Mouse (Mus musculus) adrenal gland, postnatal 10 days (tissue): ENCODE results near the gene 5430419D17Rik. TPM values are rescaled to one million over a fixed set of nuclear protein-coding genes. Genes with fewer than 3 reads are reported as not detected.

Experiments
- DNase-seq: peaks from one replicate; pipeline ENCODE4 v3.0.0; 2021; ENCODE audit warnings: mixed read lengths
- long read RNA-seq, 2 experiments: library from polyadenylated mRNA; stranded (forward); transcript quantifications; one replicate each; pipeline ENCODE4 v2.0.0; 2021
- total RNA-seq, 2 experiments: library from RNA; stranded (reverse); gene quantifications; 2 replicates each; pipeline ENCODE4 v1.2.3; 2021

5430419D17Rik gene
- not detected for total RNA-seq
- long read RNA-seq, experiment 1: 0 reads
- long read RNA-seq, experiment 2: 0 reads

GRCm38 (mm10) chr7:131174121-131174520 is at the start of gene 5430419D17Rik:
Gene 5430419D17Rik, plus strand, starts transcription at chr7:131174402.
- DNase-seq: peak; percentile 13

- DNase-seq: no peak
These were observed 44.2 kb upstream of the 5430419D17Rik start for GRCm38 (mm10) chr7:131130021-131130420.

- DNase-seq: no peak
These were observed 41.0 kb upstream of the 5430419D17Rik start for GRCm38 (mm10) chr7:131133181-131133580.

- DNase-seq: no peak
These were observed 28.0 kb upstream of the 5430419D17Rik start, which contains the start of gene 4933402N03Rik for GRCm38 (mm10) chr7:131146214-131146613. Gene 4933402N03Rik, minus strand, starts transcription at chr7:131146314.

DNA sequence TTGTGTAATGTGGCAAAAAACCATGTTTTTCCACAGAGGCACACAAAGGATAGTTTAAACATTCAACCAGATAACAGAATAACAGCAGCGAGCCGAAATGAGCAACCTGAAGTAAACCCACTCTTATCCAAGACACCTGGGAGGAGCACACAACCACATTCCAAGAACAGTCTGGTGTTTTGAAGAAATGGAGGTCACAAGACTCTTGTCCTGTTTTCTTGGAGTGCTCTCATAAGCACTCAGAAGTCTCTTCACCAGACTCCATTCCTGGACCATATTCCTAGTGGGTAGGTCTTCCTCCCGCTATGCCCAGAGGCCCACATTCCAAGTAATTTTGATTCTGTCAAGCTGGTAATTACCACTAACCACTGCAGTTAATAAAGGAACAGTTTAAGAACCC is 24.0 kb upstream of the 5430419D17Rik start:
- no peak for DNase-seq

GRCm38 (mm10) chr7:131153044-131153443 is 21.2 kb upstream of the 5430419D17Rik start:
- no peak for DNase-seq

DNA sequence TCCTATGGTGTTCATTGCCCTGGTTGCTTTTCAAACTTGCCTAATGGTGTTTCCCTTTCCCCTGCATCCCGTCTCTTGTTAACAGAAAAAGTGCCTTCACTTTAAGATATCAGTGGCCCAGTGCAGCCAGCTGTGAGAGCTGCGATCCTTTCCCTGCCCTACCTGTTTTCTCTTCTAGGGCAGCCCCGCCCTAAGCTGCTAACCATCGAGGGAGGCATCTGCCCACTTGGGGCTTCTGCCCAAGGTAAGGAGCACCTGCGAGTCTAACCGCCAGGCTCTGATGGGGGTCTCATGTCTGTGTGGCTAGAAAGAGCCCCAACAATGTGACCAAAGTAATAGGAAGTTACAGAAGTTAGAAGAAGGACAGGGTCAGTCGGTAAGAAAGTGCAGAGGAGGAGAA is 12.0 kb upstream of the 5430419D17Rik start:
- DNase-seq: no peak

DNA sequence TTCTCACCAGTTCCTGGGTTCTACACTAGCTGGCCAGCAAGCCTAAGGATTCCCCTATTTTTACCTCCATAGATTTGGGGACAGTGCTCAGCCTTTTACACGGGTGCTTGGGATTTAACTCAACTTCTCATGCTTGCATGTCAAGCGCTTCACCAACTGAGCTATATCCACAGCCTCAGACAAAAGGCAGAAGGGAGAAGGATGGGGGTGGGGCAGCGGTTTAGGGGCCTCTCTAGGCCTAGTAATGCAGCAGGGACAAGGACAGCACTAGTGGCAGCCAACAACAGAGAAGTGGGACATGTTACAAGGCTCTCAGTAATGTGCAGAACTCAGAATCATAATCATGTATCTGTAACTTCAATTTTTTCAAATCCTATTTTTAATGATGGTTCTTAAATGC is 6.4 kb upstream of the 5430419D17Rik start:
- DNase-seq: no peak

DNA sequence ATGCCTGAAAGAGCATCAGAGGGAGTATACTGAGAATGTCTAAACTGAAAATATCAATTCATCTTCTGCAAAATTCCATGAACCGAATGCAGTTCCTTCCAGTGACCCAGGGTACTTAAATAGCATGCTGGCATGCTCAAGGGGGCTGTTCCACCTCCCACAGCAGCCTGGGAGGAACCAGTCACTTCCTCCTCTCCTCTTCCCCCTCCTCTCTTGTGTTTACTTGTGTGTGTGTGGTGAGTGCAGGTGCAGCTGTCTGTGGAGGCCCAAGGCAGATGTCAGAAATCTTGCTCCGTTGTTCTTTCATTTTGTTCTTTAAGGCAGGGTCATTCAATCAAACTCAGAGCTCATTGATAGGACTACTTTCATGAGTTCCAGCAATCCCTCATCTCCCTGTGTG is 5.1 kb upstream of the 5430419D17Rik start:
- no peak for DNase-seq

- DNase-seq: peak; percentile 72
These were observed 8.5 kb downstream of the 5430419D17Rik start for GRCm38 (mm10) chr7:131182685-131183084.

GRCm38 (mm10) chr7:131184339-131184738 is 10.1 kb downstream of the 5430419D17Rik start:
- no peak for DNase-seq

DNA sequence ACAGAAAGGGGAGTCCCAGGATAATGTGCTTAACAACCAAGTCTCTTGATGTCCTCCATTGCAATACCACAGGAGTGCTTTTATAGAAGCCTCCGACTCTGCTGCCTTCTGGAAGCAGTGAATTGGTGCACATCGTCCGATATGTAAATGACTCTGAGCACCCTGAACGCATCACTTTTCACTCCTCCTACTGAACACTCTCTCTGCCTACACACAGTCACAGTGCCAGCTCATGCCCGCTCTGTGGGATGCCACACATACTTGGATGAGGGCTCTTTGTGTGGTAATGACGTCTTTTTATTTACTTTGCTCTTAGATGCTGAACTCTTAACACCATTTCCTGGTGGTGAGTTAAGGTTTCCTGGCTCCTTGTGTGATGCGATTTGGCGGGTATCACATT is 12.8 kb downstream of the 5430419D17Rik start:
- DNase-seq: no peak

DNA sequence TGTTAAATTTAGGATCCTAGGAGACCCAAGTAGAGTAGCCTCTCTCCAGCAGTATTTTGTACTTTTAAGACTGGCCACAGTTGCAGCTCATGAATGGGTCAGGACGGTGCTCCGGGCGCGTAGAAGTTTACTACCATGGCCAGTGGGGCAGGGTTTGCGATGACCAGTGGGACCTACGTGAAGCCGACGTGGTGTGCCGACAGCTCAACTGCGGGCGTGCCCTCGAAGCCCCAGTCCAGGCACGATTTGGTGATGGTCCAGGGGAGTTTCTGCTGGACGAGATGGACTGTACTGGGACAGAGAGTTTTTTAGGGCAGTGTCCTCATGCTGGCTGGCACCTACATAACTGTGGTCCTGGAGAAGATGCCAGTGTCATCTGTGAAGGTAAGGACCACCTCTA is 13.8 kb downstream of the 5430419D17Rik start:
- DNase-seq: no peak

GRCm38 (mm10) chr7:131223086-131223485 is 48.9 kb downstream of the 5430419D17Rik start:
- DNase-seq: no peak

DNA sequence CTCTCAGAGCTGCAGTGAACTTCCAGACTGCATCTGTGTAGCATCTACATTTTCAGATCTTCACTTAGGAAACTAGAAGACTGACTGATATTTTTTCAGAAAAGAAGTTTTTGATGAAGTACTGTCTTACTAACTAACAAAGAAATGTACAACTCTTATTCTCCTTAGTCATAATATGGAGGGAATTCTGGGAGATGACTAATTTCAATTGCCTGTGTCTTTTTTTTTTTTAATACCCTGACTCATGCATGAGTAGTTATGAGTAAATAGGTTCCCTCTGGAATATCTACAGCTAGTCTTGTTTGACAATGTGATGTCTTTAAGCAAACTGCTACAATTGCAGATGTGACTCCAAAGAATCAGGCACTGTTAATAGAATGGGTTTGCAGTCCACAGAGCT is 61.9 kb downstream of the 5430419D17Rik start:
- no peak for DNase-seq

DNA sequence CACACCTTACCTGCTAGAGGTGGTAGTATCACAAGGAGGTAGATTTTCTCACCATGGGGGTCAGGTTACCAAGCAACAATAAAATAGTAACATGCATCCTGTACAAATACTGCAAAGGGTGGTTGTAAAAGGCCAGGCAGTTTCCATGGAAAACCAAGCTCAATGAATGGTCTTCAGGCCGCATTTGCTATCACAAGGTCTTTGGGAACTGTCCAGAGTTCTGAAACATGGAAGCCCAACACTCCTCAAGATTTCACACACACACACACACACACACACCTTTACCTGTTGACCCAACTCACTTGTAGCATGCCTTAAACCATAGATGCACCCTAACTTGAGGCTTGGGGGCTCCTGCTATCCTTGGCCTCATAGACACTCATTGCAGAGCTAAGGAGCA is 70.8 kb downstream of the 5430419D17Rik start:
- no peak for DNase-seq

GRCm38 (mm10) chr7:131256841-131257240 is 82.6 kb downstream of the 5430419D17Rik start:
- peak; percentile 6 for DNase-seq

DNA sequence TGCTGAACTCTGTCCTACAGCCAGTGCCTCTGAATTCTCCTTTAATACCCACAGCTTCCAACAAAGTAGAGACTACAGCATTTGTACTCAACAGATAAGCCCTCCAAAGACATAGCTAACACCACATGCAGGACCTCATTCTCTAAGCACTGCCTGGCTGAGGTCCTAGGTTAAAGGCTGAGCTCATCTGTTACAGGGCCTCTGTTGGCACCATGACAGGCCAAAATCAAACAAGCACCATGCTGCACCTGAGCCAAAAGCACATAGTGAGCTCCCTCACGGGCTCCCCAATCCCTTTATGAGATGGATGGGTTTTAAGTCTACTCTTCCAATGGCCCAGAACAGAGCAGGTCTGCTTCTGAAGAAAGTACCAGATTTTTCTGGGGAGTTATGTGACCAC is 83.1 kb downstream of the 5430419D17Rik start:
- DNase-seq: no peak

- no peak for DNase-seq
These were observed 86.7 kb downstream of the 5430419D17Rik start for GRCm38 (mm10) chr7:131260946-131261345.

DNA sequence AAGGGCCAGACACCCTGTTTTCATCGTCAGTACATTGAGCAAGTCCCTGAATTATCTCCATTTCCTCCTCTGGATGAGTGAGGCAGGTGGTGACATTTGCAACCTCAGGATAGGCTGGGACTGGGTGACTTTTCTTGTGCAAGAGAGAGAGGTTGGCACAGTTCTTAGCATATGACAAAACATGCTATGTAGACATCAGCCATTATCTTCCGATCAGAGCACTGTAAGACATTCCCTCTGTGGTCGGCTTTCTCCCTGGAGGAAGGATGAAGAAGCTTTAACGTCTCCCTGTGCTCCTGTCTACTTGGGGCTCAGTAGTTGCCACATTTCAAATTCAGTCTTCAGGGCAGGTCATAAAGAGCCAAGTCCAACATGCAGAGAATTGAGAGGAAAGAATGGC is 90.0 kb downstream of the 5430419D17Rik start:
- no peak for DNase-seq

GRCm38 (mm10) chr7:131265851-131266250 is 91.6 kb downstream of the 5430419D17Rik start:
- peak; percentile 6 for DNase-seq

DNA sequence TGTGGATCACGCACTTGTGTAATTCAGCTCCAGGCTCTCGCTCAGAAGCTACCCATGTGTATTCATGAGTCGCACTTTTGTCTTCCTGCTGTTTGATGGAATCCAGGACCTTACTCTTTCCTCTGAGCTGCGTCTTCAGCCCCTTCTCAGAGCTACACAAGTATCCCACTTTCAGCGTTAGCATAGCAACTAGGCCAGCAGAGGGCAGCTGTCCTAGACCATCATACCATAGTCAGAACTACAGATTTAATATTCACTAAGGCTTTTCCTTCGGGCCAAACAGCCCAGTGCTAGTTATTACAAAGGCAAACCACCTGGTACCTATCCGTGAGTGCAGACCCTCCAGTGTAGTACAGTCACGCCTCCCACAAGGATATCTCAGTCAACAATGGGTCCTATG is 122.9 kb downstream of the 5430419D17Rik start:
- no peak for DNase-seq

- DNase-seq: no peak
These were observed 129.1 kb downstream of the 5430419D17Rik start for GRCm38 (mm10) chr7:131303340-131303739.

GRCm38 (mm10) chr7:131306733-131307132 is 132.5 kb downstream of the 5430419D17Rik start:
- DNase-seq: no peak

- DNase-seq: no peak
These were observed 140.3 kb downstream of the 5430419D17Rik start for GRCm38 (mm10) chr7:131314493-131314892.
